Mouse (Mus musculus): ENCODE measurements around the gene Arntl. TPM values are rescaled to one million over a fixed set of nuclear protein-coding genes. Genes with fewer than 3 reads are reported as not detected.
"Not testable (repeated sequence)": the region's sequence is repeated elsewhere in the genome, so short reads cannot be mapped to it uniquely, and the experiment has no call there.

Arntl gene
- total RNA-seq, 2 experiments from 2014 or later = 9.6 to 10.0 TPM

DNA sequence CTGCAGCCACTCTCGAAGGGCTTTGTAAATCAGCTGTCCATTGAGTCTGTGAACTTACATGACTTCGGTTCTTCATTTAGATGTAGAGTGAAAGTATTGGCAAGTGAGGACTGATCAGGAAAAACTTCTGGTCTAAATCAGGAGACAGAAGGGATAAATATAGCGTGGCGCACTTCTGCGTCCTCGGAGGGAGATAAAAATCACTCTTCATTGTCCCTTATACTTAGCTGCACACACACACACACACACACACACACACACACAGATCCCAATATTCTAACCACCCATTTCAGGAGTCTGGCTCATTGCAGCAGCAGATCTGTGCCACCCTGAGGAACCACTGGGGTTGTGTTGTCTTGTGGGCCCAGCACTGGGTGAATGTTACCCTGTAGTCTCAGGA lies 44.3 kb downstream of the Arntl start:
- no peak for DNase-seq

DNA sequence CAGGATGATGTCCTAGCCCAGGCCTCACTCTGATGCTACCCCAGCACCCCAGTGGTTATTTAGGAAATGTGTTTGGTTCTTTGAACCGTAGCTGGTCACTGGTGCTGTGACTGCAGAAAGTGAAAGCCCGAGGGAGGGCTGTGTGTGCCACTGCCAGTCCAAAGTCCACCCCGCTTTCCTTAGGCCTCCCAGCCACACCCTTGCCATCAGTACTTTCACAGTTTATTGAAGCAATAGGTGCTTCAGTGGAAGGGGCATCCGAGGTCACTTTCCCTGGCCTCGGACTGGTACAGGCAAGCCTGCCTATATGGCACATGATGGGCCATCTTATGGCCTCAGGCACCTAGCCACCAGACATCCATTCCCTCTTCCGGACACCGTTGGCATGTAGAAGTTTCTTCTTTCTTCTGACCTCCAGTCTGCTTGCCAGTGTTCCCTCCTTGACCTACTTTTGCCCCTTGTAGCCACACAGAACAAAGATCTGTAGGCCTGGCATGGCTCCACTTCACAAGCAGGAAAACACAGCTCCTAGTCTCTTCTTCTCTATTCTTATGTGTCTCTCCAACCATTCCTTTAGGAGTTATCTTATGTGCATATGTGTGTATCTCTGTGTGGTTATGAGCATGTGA lies 46.6 kb downstream of the Arntl start:
- DNase-seq = no peak

DNA sequence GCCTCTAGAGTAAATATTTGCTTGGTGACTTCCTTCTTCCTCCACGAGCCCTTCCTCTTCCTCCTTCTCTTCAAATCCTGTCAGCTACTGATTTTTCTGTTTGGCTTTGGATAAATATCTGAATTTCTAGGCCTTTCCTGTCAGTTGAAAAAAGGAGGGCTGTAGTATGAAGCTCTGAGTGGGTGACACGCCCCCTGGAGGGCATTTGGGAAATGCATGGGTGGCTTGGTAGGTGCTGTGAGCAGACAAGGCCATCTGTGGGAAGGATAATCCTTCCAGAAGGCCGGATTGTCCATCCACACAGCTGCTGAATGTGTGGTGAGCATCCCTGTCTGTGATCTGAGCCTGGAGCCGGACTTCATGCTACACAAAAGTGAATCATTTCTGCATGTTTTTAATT lies 48.8 kb downstream of the Arntl start:
- DNase-seq = peak; percentile 61

DNA sequence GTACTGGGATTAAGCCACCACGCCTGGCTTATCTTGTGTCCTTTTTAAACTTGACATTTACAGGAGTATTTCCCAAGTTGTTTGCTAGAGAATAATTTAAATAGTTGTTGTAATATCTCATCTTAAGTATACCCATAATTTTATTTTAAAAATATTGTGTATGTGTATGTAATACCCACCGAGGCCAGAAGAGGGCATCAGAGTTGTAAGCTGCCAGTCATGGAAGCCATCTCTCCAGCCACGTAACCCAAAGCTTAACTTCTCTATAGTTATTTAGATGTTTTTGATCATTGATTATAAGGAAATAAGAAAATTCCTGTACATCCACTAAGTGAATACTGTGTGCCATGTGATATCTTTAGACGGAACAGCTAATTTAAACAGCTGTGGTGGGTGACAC lies 51.2 kb downstream of the Arntl start:
- peak; percentile 29 for DNase-seq

DNA sequence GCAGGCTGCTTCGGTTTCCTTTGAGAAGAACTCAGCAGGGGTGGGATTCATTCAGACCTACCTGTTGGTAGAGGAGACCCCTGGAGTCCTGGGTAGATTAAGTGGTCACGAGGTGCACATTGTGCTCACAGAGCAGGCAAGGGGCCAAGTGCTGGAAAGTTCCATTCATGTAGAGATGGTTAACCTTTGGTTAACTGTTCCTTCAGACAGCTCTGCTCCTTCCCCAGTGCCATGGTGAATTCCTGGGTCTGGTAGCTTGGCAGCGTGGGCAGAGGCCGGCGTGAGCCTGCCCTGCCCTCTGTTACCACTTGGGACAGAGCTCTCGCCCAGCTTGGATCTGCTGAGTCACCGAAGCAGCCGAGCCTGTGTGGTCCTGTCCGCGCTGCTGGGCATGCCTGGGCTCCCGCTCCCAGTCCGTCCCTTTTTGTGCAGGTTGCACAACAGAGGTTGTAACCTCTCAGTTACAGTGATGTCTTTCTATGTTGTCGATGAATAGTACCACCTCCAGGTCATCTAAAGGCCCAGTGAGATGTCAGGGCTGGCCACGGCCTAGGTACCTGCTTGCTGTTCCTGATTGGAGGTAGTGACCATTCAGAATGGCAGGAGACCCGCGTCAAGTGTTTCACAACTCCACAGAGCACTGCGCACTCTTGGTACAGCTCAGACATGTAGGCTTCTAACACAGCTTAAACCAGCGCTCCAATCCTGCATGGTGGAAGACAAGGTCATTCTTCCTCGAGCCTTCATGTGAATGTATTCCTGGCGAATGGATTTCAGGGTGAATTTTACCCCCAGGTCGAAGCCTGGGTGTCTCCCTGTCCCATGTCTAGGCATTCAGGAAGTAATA lies 53.3 kb downstream of the Arntl start:
- peak; percentile 42 for DNase-seq

DNA sequence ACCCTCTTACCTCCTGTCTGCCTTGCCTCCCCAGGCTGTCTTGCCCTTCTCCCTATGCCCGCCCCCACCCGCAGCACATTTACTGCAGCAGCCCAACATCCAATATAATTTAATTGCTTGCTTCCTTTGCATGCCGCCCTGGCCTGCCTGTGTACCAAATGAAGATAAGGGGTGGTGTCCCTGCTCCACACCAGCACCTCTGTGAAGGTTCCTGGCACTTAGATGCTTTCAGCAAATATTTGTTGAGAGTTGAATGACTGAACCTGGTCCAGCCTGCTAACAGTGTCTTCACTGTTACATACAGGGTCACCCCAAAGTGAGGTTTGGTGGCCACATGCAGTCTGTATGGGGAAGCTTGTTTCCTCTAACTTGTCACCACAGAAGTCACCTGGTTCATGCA lies 54.4 kb downstream of the Arntl start:
- DNase-seq = no peak

- DNase-seq = not testable (repeated sequence)
These were observed 55.5 kb downstream of the Arntl start for GRCm38 (mm10) chr7:113262510-113263467.

GRCm38 (mm10) chr7:113263990-113264389 lies 56.7 kb downstream of the Arntl start:
- no peak for DNase-seq

DNA sequence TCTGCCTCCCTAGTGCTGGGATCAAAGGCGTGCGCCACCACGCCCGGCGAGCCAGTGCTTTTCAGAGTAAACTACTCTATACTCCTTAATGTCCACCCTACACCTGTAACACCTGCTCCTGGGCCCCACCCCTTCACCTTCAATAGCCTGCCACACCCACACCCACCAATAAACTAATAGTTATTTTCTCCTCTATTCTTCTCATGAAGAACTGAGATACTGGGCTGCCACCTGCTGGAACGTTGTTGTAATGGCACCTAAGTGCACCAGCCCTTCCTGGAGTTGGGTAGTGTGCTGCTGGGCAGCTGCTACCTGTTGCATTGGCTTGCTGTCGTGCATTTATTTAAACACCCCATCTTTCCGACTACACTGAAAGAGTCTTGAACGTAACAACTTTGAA lies 61.0 kb downstream of the Arntl start:
- peak; percentile 81 for DNase-seq

DNA sequence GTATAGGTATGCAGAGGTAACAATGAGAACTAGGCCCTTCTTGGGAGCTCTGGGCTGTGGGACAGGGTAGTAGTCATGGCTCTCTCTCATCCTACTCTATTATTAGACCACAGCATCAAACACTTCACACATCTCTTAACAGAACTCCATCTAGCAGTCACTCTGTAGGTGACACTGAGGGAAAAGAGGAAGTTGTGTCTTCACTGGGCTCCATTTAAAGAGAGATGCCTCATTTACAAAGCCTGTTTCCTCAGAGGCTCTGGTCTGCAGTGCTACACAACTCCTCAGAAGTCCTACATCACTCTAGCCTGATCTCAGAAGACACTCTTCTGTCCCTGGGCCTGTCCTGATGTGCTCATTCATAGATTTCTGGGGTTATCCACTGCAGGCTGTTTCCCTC lies 61.8 kb downstream of the Arntl start:
- DNase-seq = no peak

- no peak for DNase-seq
These were observed 62.7 kb downstream of the Arntl start for GRCm38 (mm10) chr7:113269921-113270320.

DNA sequence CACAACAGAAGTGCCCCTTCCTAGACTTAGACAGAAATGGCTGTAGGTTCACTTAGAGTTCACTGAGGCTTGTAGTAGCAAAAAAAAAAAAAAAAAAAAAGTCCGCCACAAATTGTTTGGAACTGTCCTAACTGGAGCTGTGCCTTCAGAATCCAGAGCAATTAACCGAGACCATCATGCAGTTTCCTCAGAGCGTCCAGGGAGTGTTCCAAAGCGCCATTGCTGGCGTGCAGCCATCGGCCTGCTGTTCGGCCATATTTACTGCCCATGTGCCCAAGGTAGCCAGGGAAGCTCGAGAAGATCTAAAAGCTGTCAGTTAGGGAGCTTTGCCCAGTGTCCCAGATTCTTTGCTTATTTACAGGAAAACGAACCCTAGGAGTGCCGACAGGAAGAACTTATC lies 63.3 kb downstream of the Arntl start:
- peak; percentile 49 for DNase-seq

GRCm38 (mm10) chr7:113270991-113271390 lies 63.7 kb downstream of the Arntl start:
- no peak for DNase-seq

GRCm38 (mm10) chr7:113272338-113272997 lies 65.2 kb downstream of the Arntl start:
- DNase-seq = no peak

GRCm38 (mm10) chr7:113277245-113277644 lies 70.0 kb downstream of the Arntl start:
- no peak for DNase-seq

- DNase-seq = no peak
These were observed 71.2 kb downstream of the Arntl start for GRCm38 (mm10) chr7:113278493-113278892.

DNA sequence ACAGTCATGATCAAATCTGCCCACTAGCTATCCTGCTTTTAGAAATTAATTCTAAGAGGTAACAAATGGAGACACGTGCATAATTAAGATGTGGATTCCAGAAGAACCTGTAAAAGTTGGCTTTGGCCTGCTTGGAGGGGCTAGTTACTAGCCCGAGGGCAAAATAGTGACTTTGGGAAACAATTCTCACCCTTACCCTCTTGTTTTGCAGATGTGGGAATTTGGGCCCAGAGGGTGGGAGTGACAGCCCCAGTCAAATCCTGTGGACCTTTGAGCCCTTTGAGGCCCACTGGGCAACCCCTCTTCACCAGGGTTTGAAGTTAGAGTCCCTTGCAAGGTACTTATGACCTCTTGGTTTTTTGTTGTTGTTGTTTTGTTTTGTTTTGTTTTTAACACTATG lies 72.0 kb downstream of the Arntl start:
- no peak for DNase-seq

- DNase-seq = no peak
These were observed 78.1 kb downstream of the Arntl start for GRCm38 (mm10) chr7:113285405-113285804.

DNA sequence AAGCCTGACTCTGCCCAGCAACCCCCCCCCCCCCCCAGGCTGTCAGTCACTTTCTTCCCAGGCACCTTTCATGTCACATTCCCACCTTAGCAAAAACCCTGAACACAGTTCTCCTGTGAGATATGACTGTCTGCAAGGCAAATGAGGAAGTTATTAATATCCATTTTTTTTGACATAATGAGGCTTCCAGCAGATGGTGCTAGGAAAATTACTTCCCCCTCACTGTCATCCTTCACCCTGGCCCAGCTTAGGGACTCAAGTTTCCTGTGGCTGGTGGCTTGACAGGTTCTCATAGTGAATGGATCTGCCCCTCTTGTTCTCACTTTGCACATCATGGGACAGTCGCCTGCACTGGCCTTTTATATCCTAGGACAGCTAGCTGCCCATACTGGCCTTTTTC lies 81.9 kb downstream of the Arntl start:
- DNase-seq = no peak

DNA sequence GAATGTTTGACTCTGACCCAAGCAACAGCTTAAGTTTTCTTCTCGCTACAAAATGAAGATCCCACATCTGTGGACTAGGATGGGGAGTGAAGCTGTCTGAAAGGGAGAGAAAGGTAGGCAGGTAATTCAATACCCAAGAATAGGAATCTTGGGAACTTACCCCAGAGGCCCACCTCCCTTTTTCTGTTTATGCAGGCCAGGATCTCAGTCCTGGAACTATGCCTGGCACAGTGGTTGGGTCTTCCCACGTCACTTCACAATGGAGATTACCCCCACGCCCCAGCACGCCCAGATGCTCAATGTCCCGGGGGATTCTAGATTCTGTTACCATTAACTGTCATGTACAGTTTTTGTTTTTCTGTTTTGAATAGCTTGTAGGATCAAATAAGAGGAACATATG lies 84.5 kb downstream of the Arntl start:
- DNase-seq = no peak

GRCm38 (mm10) chr7:113292193-113292592 lies 84.9 kb downstream of the Arntl start:
- no peak for DNase-seq

GRCm38 (mm10) chr7:113294598-113294997 lies 87.3 kb downstream of the Arntl start:
- no peak for DNase-seq
